Mouse (Mus musculus) large intestine, adult 2 months (tissue): ENCODE measurements at regions not wholly inside any gene's neighbourhood (a gene's known extent, or its start where the extent isn't known, plus 50 kb on each side); places are given as distances from the start of the nearest gene placed in this dataset.
A peak's percentile ranks its signal among the peaks of the same experiment; 100 is the strongest.

Experiments used
- DNase-seq: peaks from one replicate; pipeline ENCODE4 v3.0.0-alpha.2; 2012; ENCODE audit warnings: low read depth, low spot score
- WGBS: fragments of 180-500 bp; shearing (Covaris S2); methylation state at CpG from one replicate; pipeline ENCODE4 v1.1.7; 2018; 5-methylcytosine and 5-hydroxymethylcytosine counted together

- peak; percentile 16 for DNase-seq
- 7% methylated on average over 3 of the region's 3 CpGs for WGBS
Measured at GRCm38 (mm10) chr4:71839134-71839802, 81.5 kb upstream of the Gm11232 start.

GRCm38 (mm10) chr4:71835737-71836136, 78.0 kb upstream of the Gm11232 start:
- WGBS: 79% methylated on average over 1 of the region's 1 CpGs
- no peak for DNase-seq

- 95% methylated on average over 4 of the region's 4 CpGs for WGBS
- DNase-seq: no peak
Measured at GRCm38 (mm10) chr4:71811444-71811843, 53.7 kb upstream of the Gm11232 start.

GRCm38 (mm10) chr4:71808271-71808670, 50.5 kb upstream of the Gm11232 start:
- no peak for DNase-seq
- 52% methylated on average over 2 of the region's 2 CpGs for WGBS
